In the genomic region with DNA sequence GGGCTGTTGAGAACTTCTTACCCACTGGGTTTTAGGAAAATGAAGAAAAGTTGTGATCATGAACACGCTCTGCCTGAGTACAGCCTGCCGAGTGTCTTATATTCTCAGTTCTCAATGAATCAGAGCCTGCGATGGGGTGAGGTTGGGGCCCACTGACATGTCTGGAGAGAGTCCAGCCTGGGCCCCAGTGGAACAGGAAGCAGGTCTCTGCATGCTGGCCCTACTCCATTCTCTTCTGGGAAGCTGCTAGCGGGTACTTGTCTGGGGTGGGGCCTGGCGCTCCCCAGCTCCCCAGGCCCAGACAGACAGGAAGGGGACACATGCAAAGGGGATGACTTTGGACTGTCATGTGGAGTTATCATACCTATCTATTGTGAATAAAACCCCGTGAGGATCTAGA, we compare ENCODE assay signal across 16 mouse cellular contexts. TPM values are rescaled to one million over a fixed set of nuclear protein-coding genes. Genes with fewer than 3 reads are reported as not detected.
"Had no signal": no experiment of that assay in that cellular context is flagged by ENCODE, and none has a peak within 500 bp of the region (broad histone marks: within the 10 kb centered on the region; RNA-seq: fewer than 3 reads in every experiment).

No protein-coding gene starts in this region.

- H3K36me3 ChIP-seq: limb, embryonic 12.5 days; liver, embryonic 13.5 days; midbrain, embryonic 13.5 days; neural tube, embryonic 15.5 days had no signal

- H3K9ac ChIP-seq: limb, embryonic 12.5 days; liver, embryonic 13.5 days; liver, postnatal 0 days; midbrain, embryonic 13.5 days; neural tube, embryonic 15.5 days had no signal

- DNase-seq: kidney, adult 18-20 months; kidney, postnatal 10 days; kidney, postnatal 4 days; liver; liver, embryonic 13.5 days; liver, postnatal 0 days; lung, postnatal 36 days; right cerebral cortex, adult 18-20 months; right cerebral cortex, postnatal 25 days; thymus, postnatal 36 days had no signal

- ATAC-seq: liver, postnatal 0 days; midbrain, embryonic 13.5 days had no signal

- H3K27ac ChIP-seq: layer of hippocampus, adult 2 months; limb, embryonic 12.5 days; liver, embryonic 13.5 days; midbrain, embryonic 13.5 days; neural tube, embryonic 15.5 days had no signal

- H3K4me3 ChIP-seq: layer of hippocampus, adult 2 months; limb, embryonic 12.5 days; liver, embryonic 13.5 days; midbrain, embryonic 13.5 days; neural tube, embryonic 15.5 days had no signal

- H3K4me2 ChIP-seq: limb, embryonic 12.5 days; liver, embryonic 13.5 days; midbrain, embryonic 13.5 days; neural tube, embryonic 15.5 days had no signal

- H3K9me3 ChIP-seq: limb, embryonic 12.5 days; liver, embryonic 13.5 days; midbrain, embryonic 13.5 days; neural tube, embryonic 15.5 days had no signal

- H3K4me1 ChIP-seq: limb, embryonic 12.5 days; liver, embryonic 13.5 days; midbrain, embryonic 13.5 days; neural tube, embryonic 15.5 days had no signal

RNA-seq across cellular contexts. Expression of a gene that starts 20.4 kb away (rescaled TPM):
- total RNA-seq: megakaryocyte progenitor cell, adult 5-6 weeks had no signal
- polyA plus RNA-seq: liver, embryonic 13.5 days; liver, postnatal 0 days; small intestine, adult 2 months had no signal
